Mouse (Mus musculus) stomach, postnatal 0 days (tissue): ENCODE measurements around the gene Mertk. TPM values are rescaled to one million over a fixed set of nuclear protein-coding genes. Genes with fewer than 3 reads are reported as not detected.
A peak's percentile ranks its signal among the peaks of the same experiment; 100 is the strongest.

ENCODE experiments used
- ATAC-seq: fragments of 200-750 bp; cut with Nextera tagmentation; 2 replicates; pipeline ENCODE4 v1.8.0; 2017; ENCODE audit not compliant: low FRiP score, low TSS enrichment
- DNase-seq: peaks from one replicate; pipeline ENCODE4 v3.0.0-alpha.2; 2016; ENCODE audit warnings: low spot score
- H3K27ac ChIP-seq: fragments of 300-500 bp; sonication (generic); replicated peaks from 2 replicates; pipeline ENCODE4 v1.5.1; 2014; ENCODE audit warnings: mild to moderate bottlenecking, control low read depth
- H3K27me3 ChIP-seq: fragments of 300-500 bp; sonication (generic); 2 replicates; pipeline ENCODE4 v1.6.1; 2014; ENCODE audit warnings: low read length; ENCODE audit not compliant: control insufficient read depth, insufficient read depth
- H3K36me3 ChIP-seq: fragments of 300-500 bp; sonication (generic); 2 replicates; pipeline ENCODE4 v1.6.1; 2014; ENCODE audit warnings: low read length, mixed read lengths; ENCODE audit not compliant: control insufficient read depth, insufficient read depth
- H3K4me1 ChIP-seq: fragments of 300-500 bp; sonication (generic); replicated peaks from 2 replicates; pipeline ENCODE4 v1.6.1; 2014; ENCODE audit warnings: antibody characterized with exemption; ENCODE audit not compliant: control insufficient read depth, insufficient read depth
- H3K4me2 ChIP-seq: fragments of 300-500 bp; sonication (generic); replicated peaks from 2 replicates; pipeline ENCODE4 v1.6.1; 2014; ENCODE audit warnings: low read depth, mild to moderate bottlenecking, control low read depth, moderate library complexity
- H3K4me3 ChIP-seq: fragments of 300-500 bp; sonication (generic); 2 replicates; pipeline ENCODE4 v1.5.1; 2014; ENCODE audit warnings: low read depth, low read length, control low read depth
- H3K9ac ChIP-seq: fragments of 300-500 bp; sonication (generic); 2 replicates; pipeline ENCODE4 v1.6.1; 2014; ENCODE audit warnings: mild to moderate bottlenecking, low read length, control low read depth, mixed read lengths
- H3K9me3 ChIP-seq: fragments of 300-500 bp; sonication (generic); 2 replicates; pipeline ENCODE4 v1.6.1; 2016; ENCODE audit warnings: low read length; ENCODE audit not compliant: control insufficient read depth
- CTCF ChIP-seq: IDR thresholded peaks from 2 replicates; pipeline ENCODE4 v1.5.1; 2016; ENCODE audit warnings: antibody characterized with exemption, low read depth, mild to moderate bottlenecking, moderate library complexity
- EP300 ChIP-seq: optimal IDR thresholded peaks from 2 replicates; pipeline ENCODE3; 2016; ENCODE audit warnings: antibody characterized with exemption
- WGBS: fragments of 180-500 bp; shearing (Covaris S2); extraction: QIAGEN DNeasy Blood & Tissue Kit; methylation state at CpG from one replicate; pipeline ENCODE4 v1.1.7; 2014; 5-methylcytosine and 5-hydroxymethylcytosine counted together
- polyA plus RNA-seq: library from polyadenylated mRNA; unstranded; fragments of >200 nt; fragmentation: Nextera tagmentation; extraction: Ambion mirVana; gene quantifications from 2 replicates; pipeline ENCODE4 v1.2.1, GENCODE M21; 2015

The Mertk gene
- polyA plus RNA-seq, 1 experiment from 2014 or later, result 1.6 TPM

DNA sequence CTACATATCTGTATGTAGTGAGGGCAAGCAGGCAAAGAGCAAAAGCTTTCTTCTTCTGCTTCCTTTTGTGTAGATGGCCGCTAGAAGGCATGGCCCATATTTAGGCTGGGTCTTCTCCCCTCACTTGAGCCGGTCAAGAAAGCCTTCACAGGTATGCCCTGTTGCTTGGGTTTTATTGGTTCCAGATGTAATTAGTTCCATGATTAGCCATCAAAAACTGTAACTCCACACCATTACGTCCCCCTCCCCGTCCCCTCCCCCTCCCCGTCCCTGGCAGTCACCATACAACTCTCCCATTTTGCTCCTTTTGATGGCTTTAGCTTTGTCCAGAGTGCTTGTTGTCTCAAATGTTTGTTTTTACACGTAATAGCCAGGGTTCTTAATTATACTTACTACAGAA, 14.2 kb downstream of the Mertk start:
- ATAC-seq (no peak), DNase-seq (no peak)
- no peaks in the 10 kb centered on the region for H3K9me3 ChIP-seq
- no peak overlapping the region for H3K27ac ChIP-seq
- no peaks in the 10 kb centered on the region for H3K27me3 ChIP-seq
- no peak overlapping the region for H3K4me2 ChIP-seq
- H3K9ac ChIP-seq, result no peak overlapping the region
- H3K4me3 ChIP-seq, result no peak overlapping the region
- WGBS, result 67% methylated on average over 6 of the region's 6 CpGs
- 0 out of 2 replicates have a peak, but pooled peaks cover 2% of the 10 kb centered on the region for H3K4me1 ChIP-seq
- no peaks in the 10 kb centered on the region for H3K36me3 ChIP-seq
- TF ChIP-seq EP300 (no peak), CTCF (no peak)

DNA sequence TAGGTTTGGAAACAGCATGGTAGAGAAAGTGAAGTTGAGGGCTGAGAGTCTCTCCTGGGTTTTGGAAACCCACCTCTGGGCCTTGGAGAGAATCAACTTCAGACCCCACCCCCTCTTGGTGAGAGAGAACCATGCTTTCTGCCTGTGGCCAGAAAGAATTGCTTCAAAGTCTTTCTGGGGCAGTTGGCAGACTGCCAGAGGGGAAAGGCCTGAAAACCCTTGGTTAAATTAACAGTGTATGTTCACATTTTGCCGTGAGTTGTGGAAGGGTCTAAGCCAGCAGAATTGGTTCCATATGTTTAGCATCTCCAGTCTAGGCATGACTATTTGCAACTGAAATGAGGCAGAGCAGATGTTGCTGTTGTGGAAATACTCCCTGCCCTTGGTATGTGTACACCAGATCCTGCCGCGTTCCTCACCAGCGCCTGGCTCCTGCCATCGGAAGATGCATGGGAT, 14.8 kb downstream of the Mertk start:
- Histone ChIP-seq H3K9me3 (no peaks in the 10 kb centered on the region), H3K4me3 (no peak overlapping the region), H3K36me3 (no peaks in the 10 kb centered on the region), H3K4me2 (no peak overlapping the region), H3K9ac (no peak overlapping the region), H3K4me1 (0 out of 2 replicates have a peak, but pooled peaks cover 2% of the 10 kb centered on the region), H3K27ac (peak overlapping the region; percentile 31), H3K27me3 (no peaks in the 10 kb centered on the region)
- peak; percentile 25 for DNase-seq
- WGBS, result 43% methylated on average over 5 of the region's 5 CpGs
- peak; percentile 67; the same call in 1 of the 2 replicates for ATAC-seq
- TF ChIP-seq CTCF, result no peak
- no peak for TF ChIP-seq EP300

DNA sequence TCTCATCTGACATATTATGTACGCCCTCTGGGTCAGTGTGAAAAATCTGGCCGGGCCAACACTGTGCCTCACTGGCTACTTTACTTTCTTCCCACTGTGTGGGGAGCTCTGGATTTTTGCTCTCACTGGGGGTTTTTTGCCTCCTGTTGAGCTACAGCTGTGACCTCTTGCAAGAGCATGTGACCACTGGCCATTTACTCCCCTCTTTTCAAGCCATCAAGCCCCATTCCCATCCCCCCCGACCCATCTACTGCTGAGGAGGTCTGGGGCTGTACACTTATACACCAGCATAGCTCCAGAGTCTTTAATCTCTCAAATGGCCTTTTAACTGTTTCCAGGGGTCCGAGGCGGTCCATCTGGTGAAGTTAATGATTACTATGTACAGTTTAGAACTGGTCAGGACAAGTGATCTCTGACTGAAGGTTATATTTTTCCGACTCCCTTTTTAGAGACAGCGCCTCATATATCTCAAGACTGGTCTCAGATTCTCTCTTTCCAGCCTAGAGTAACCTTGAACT, 16.0 kb downstream of the Mertk start:
- 0 out of 2 replicates have a peak, but pooled peaks cover 2% of the 10 kb centered on the region for H3K4me1 ChIP-seq
- ATAC-seq (no peak), DNase-seq (no peak)
- 64% methylated on average over 7 of the region's 7 CpGs for WGBS
- no peak overlapping the region for H3K4me3 ChIP-seq
- H3K4me2 ChIP-seq, result no peak overlapping the region
- H3K9ac ChIP-seq, result no peak overlapping the region
- H3K36me3 ChIP-seq, result no peaks in the 10 kb centered on the region
- no peak for TF ChIP-seq CTCF
- TF ChIP-seq EP300, result no peak
- H3K27ac ChIP-seq, result no peak overlapping the region
- H3K27me3 ChIP-seq, result no peaks in the 10 kb centered on the region
- H3K9me3 ChIP-seq, result no peaks in the 10 kb centered on the region

DNA sequence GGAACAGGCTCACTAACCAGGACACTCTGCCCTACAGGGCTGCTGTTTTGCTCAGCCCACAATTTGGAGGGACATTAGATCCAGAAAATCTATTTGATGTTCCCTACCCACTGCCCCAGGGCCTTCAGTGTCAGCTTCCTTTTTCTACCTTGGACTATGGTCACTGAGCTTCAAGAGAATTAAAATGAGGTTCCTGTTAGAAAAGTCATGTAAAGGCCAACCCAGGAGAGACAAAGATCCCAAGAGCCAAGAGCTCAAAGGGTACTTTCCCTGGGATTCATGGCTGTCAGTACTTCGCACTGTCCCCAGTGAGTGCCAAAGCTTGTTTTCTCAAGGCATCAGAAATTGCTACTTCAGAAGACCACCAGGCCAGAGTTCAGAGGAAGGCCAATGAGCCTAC, 17.2 kb downstream of the Mertk start:
- no peak overlapping the region for H3K27ac ChIP-seq
- no peaks in the 10 kb centered on the region for H3K36me3 ChIP-seq
- no peaks in the 10 kb centered on the region for H3K27me3 ChIP-seq
- H3K4me1 ChIP-seq, result 0 out of 2 replicates have a peak, but pooled peaks cover 2% of the 10 kb centered on the region
- DNase-seq (no peak), ATAC-seq (no peak)
- no peak overlapping the region for H3K4me3 ChIP-seq
- H3K9ac ChIP-seq, result no peak overlapping the region
- 100% methylated on average over 1 of the region's 1 CpGs for WGBS
- TF ChIP-seq EP300, result no peak
- TF ChIP-seq CTCF, result no peak
- H3K9me3 ChIP-seq, result no peaks in the 10 kb centered on the region
- no peak overlapping the region for H3K4me2 ChIP-seq

DNA sequence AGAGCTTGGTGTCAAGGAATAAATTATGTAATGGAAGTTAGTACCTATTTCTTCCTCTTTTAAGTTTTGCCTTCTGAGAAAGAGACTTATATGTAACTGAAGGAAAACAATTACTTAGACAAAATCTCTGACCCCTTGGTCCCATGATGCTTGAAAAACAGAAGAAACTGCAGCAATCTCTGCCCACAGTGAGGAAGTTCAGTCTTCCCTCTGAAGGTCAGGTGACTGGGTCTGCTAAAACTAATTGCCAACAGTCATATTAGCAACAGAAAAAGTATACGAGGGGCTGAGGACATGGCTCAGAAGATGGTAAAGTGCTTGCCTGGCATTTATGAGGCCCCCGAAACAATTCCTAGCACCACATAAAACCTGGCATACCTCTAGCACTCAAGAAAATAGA, 20.6 kb downstream of the Mertk start:
- H3K4me2 ChIP-seq, result no peak overlapping the region
- no peaks in the 10 kb centered on the region for H3K27me3 ChIP-seq
- H3K9me3 ChIP-seq, result 0 out of 2 replicates have a peak, but pooled peaks cover 4% of the 10 kb centered on the region
- H3K4me3 ChIP-seq, result no peak overlapping the region
- no peak for ATAC-seq
- no peak overlapping the region for H3K9ac ChIP-seq
- no peak for DNase-seq
- no peaks in the 10 kb centered on the region for H3K36me3 ChIP-seq
- 0 out of 2 replicates have a peak, but pooled peaks cover 2% of the 10 kb centered on the region for H3K4me1 ChIP-seq
- no peak for TF ChIP-seq EP300
- TF ChIP-seq CTCF, result no peak
- no peak overlapping the region for H3K27ac ChIP-seq
- WGBS, result 81% methylated on average over 2 of the region's 2 CpGs

DNA sequence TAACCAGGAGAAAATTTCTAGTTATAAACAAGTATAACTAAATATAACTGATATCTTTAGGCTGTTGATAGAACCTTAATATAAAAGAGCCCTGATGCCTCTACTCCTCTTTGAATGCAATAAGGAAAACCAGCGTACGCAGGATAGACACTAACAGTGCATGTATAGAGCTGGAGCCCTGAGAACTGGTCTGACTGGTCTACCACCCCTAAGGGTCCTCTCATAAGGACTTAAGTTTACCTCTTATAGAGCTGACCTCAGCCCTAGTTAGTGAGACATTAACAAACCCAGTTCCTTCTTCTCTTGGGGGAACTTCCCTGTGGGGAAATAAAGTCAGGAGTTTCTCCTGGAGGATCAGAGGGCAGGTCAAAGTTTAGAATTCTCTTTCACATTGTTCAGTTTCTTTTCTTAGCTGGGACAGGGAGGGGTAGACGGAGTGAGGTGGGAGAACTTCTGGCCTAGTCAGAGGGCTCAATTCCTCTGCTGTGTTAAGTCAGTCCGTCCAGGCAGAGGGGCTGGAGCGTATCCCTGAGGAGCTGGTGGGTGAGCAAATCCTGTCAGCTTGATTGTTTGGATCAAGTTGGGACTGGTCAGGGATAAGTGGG, 23.5 kb downstream of the Mertk start:
- no peaks in the 10 kb centered on the region for H3K36me3 ChIP-seq
- 0 out of 2 replicates have a peak, but pooled peaks cover 4% of the 10 kb centered on the region for H3K9me3 ChIP-seq
- no peaks in the 10 kb centered on the region for H3K4me1 ChIP-seq
- H3K27ac ChIP-seq, result no peak overlapping the region
- H3K4me2 ChIP-seq, result no peak overlapping the region
- DNase-seq, result no peak
- WGBS, result 71% methylated on average over 5 of the region's 5 CpGs
- no peak for ATAC-seq
- no peak for TF ChIP-seq CTCF
- no peak overlapping the region for H3K9ac ChIP-seq
- no peak overlapping the region for H3K4me3 ChIP-seq
- H3K27me3 ChIP-seq, result no peaks in the 10 kb centered on the region
